Mouse (Mus musculus) stomach, embryonic 14.5 days (tissue): ENCODE data around the gene Maml2. TPM values are rescaled to one million over a fixed set of nuclear protein-coding genes. Genes with fewer than 3 reads are reported as not detected.

Experiments
- ATAC-seq: fragments of 200-750 bp; cut with Nextera tagmentation; 2 replicates; pipeline ENCODE4 v1.8.0; 2017; ENCODE audit warnings: low read depth, moderate TSS enrichment; ENCODE audit not compliant: insufficient number of reproducible peaks, insufficient read depth, low FRiP score
- H3K27ac ChIP-seq: fragments of 300-500 bp; sonication (generic); 2 replicates; pipeline ENCODE4 v1.5.1; 2014; ENCODE audit warnings: mild to moderate bottlenecking, low read length, moderate library complexity, mixed read lengths
- H3K27me3 ChIP-seq: fragments of 300-500 bp; sonication (generic); 2 replicates; pipeline ENCODE4 v1.6.1; 2014; ENCODE audit warnings: low read length, control low read depth, mixed read lengths; ENCODE audit not compliant: control insufficient read depth, insufficient read depth
- H3K36me3 ChIP-seq: fragments of 300-500 bp; sonication (generic); 2 replicates; pipeline ENCODE4 v1.6.1; 2014; ENCODE audit warnings: mild to moderate bottlenecking, control low read depth, low read length, moderate library complexity, mixed read lengths; ENCODE audit not compliant: control insufficient read depth, insufficient read depth
- H3K4me1 ChIP-seq: fragments of 300-500 bp; sonication (generic); 2 replicates; pipeline ENCODE4 v1.6.1; 2014; ENCODE audit warnings: low read length, control low read depth, mixed read lengths; ENCODE audit not compliant: control insufficient read depth, insufficient read depth
- H3K4me2 ChIP-seq: fragments of 300-500 bp; sonication (generic); replicated peaks from 2 replicates; pipeline ENCODE4 v1.6.1; 2014; ENCODE audit warnings: low read depth, low read length, control low read depth
- H3K4me3 ChIP-seq: fragments of 300-500 bp; sonication (generic); 2 replicates; pipeline ENCODE4 v1.5.1; 2014; ENCODE audit warnings: low read depth, low read length, control low read depth
- H3K9ac ChIP-seq: fragments of 300-500 bp; sonication (generic); replicated peaks from 2 replicates; pipeline ENCODE4 v1.6.1; 2014; ENCODE audit warnings: low read depth, mild to moderate bottlenecking, control low read depth, low read length, moderate library complexity, mixed read lengths
- H3K9me3 ChIP-seq: fragments of 300-500 bp; sonication (generic); 2 replicates; pipeline ENCODE4 v1.6.1; 2016; ENCODE audit warnings: low read depth, low read length, control low read depth; ENCODE audit not compliant: control insufficient read depth
- WGBS: fragments of 180-500 bp; shearing (Covaris S2); extraction: QIAGEN DNeasy Blood & Tissue Kit; methylation state at CpG from one replicate; pipeline ENCODE4 v1.1.7; 2014; 5-methylcytosine and 5-hydroxymethylcytosine counted together
- polyA plus RNA-seq: library from polyadenylated mRNA; unstranded; fragments of >200 nt; fragmentation: Nextera tagmentation; extraction: Ambion mirVana; gene quantifications from 2 replicates; pipeline ENCODE4 v1.2.1, GENCODE M21; 2014

Gene Maml2
- polyA plus RNA-seq, 1 experiment from 2014 or later = 12.7 TPM

- Histone ChIP-seq H3K36me3 (no peaks in the 10 kb centered on the region), H3K4me1 (no peaks in the 10 kb centered on the region), H3K27me3 (no peaks in the 10 kb centered on the region), H3K4me3 (no peak overlapping the region), H3K9ac (no peak overlapping the region), H3K9me3 (no peaks in the 10 kb centered on the region), H3K27ac (no peak overlapping the region), H3K4me2 (no peak overlapping the region)
- 85% methylated on average over 2 of the region's 2 CpGs for WGBS
- no peak for ATAC-seq
Measured at GRCm38 (mm10) chr9:13673304-13673703, 375.5 kb downstream of the Maml2 start.

GRCm38 (mm10) chr9:13678026-13678425 lies 380.3 kb downstream of the Maml2 start:
- H3K9me3 ChIP-seq = no peaks in the 10 kb centered on the region
- H3K9ac ChIP-seq = no peak overlapping the region
- H3K36me3 ChIP-seq = no peaks in the 10 kb centered on the region
- H3K4me3 ChIP-seq = no peak overlapping the region
- 0 out of 2 replicates have a peak, but pooled peaks cover 6% of the 10 kb centered on the region for H3K4me1 ChIP-seq
- WGBS = 84% methylated on average over 2 of the region's 2 CpGs
- ATAC-seq = no peak
- H3K4me2 ChIP-seq = no peak overlapping the region
- H3K27me3 ChIP-seq = no peaks in the 10 kb centered on the region
- H3K27ac ChIP-seq = no peak overlapping the region

- 0 out of 2 replicates have a peak, but pooled peaks cover 6% of the 10 kb centered on the region for H3K4me1 ChIP-seq
Measured at GRCm38 (mm10) chr9:13679696-13680095, 381.9 kb downstream of the Maml2 start.

GRCm38 (mm10) chr9:13681147-13681546 lies 383.4 kb downstream of the Maml2 start:
- peak overlapping the region; percentile 45 for H3K27ac ChIP-seq
- H3K27me3 ChIP-seq = no peaks in the 10 kb centered on the region
- WGBS = 64% methylated on average over 8 of the region's 8 CpGs
- H3K4me1 ChIP-seq = 0 out of 2 replicates have a peak, but pooled peaks cover 6% of the 10 kb centered on the region
- H3K4me3 ChIP-seq = no peak overlapping the region
- no peak overlapping the region for H3K9ac ChIP-seq
- no peaks in the 10 kb centered on the region for H3K36me3 ChIP-seq
- H3K9me3 ChIP-seq = no peaks in the 10 kb centered on the region
- no peak for ATAC-seq
- H3K4me2 ChIP-seq = peak overlapping the region; percentile 28; the same call in 1 of the 2 replicates

More at GRCm38 (mm10) chr9:13679696-13680095, 381.9 kb downstream of the Maml2 start:
- no peak overlapping the region for H3K9ac ChIP-seq
- WGBS = 90% methylated on average over 2 of the region's 2 CpGs
- no peaks in the 10 kb centered on the region for H3K27me3 ChIP-seq
- H3K36me3 ChIP-seq = no peaks in the 10 kb centered on the region
- no peak overlapping the region for H3K27ac ChIP-seq
- H3K4me2 ChIP-seq = no peak overlapping the region
- no peak for ATAC-seq
- H3K9me3 ChIP-seq = no peaks in the 10 kb centered on the region
- no peak overlapping the region for H3K4me3 ChIP-seq

- 11% methylated on average over 8 of the region's 8 CpGs for WGBS
- H3K4me2 ChIP-seq = peak overlapping the region; percentile 28
Measured at GRCm38 (mm10) chr9:13681581-13682038, 383.9 kb downstream of the Maml2 start.

GRCm38 (mm10) chr9:13684327-13684934 lies 386.7 kb downstream of the Maml2 start:
- no peak for ATAC-seq
- Histone ChIP-seq H3K36me3 (no peaks in the 10 kb centered on the region), H3K27me3 (no peaks in the 10 kb centered on the region), H3K4me1 (peaks cover 6% of the 10 kb centered on the region; the same call in 1 of the 2 replicates), H3K9me3 (no peaks in the 10 kb centered on the region), H3K27ac (no peak overlapping the region), H3K4me3 (no peak overlapping the region), H3K9ac (no peak overlapping the region), H3K4me2 (no peak overlapping the region)
- WGBS = 75% methylated on average over 6 of the region's 6 CpGs

More at GRCm38 (mm10) chr9:13681581-13682038, 383.9 kb downstream of the Maml2 start:
- 0 out of 2 replicates have a peak, but pooled peaks cover 6% of the 10 kb centered on the region for H3K4me1 ChIP-seq
- no peaks in the 10 kb centered on the region for H3K27me3 ChIP-seq
- H3K9me3 ChIP-seq = no peaks in the 10 kb centered on the region
- H3K9ac ChIP-seq = no peak overlapping the region
- H3K27ac ChIP-seq = peak overlapping the region; percentile 45
- no peaks in the 10 kb centered on the region for H3K36me3 ChIP-seq
- no peak overlapping the region for H3K4me3 ChIP-seq
- peak; percentile 95 for ATAC-seq

- Histone ChIP-seq H3K27me3 (no peaks in the 10 kb centered on the region), H3K4me1 (peaks cover 7% of the 10 kb centered on the region), H3K4me3 (no peak overlapping the region), H3K27ac (no peak overlapping the region), H3K9ac (no peak overlapping the region), H3K4me2 (no peak overlapping the region), H3K9me3 (no peaks in the 10 kb centered on the region), H3K36me3 (no peaks in the 10 kb centered on the region)
- no peak for ATAC-seq
- WGBS = 73% methylated on average over 19 of the region's 19 CpGs
Measured at GRCm38 (mm10) chr9:13686977-13687659, 389.4 kb downstream of the Maml2 start.

- H3K4me2 ChIP-seq = no peak overlapping the region
- WGBS = 55% methylated on average over 9 of the region's 9 CpGs
- peaks cover 7% of the 10 kb centered on the region for H3K4me1 ChIP-seq
- no peaks in the 10 kb centered on the region for H3K9me3 ChIP-seq
- H3K27ac ChIP-seq = no peak overlapping the region
- H3K27me3 ChIP-seq = no peaks in the 10 kb centered on the region
- H3K4me3 ChIP-seq = no peak overlapping the region
- no peak for ATAC-seq
- H3K36me3 ChIP-seq = no peaks in the 10 kb centered on the region
- H3K9ac ChIP-seq = no peak overlapping the region
Measured at GRCm38 (mm10) chr9:13688997-13689396, 391.2 kb downstream of the Maml2 start.
